ENCODE assay signal across 26 mouse cellular contexts in genomic region chr2:102958529-102958928, GRCm38 (mm10). TPM values are rescaled to one million over a fixed set of nuclear protein-coding genes. Genes with fewer than 3 reads are reported as not detected.
A peak's percentile ranks its signal among the peaks of the same experiment; 100 is the strongest.
DNase-seq lines count a peak whose midpoint lies in the region; ATAC-seq and TF ChIP-seq lines count a peak whose summit lies in the region.
"Had no signal": no experiment of that assay in that cellular context is flagged by ENCODE, and none has a peak within 500 bp of the region (broad histone marks: within the 10 kb centered on the region; RNA-seq: fewer than 3 reads in every experiment).

No protein-coding gene starts in this region.

- ATAC-seq in midbrain, embryonic 11.5 days (ENCODE audit: low FRiP score): no peak
- ATAC-seq in midbrain, embryonic 16.5 days: no peak
- peak; percentile 47 for ATAC-seq in limb, embryonic 14.5 days (ENCODE audit: low FRiP score, low read depth)
- no peak for ATAC-seq in liver, embryonic 12.5 days
- ATAC-seq: CD4-positive, CD25-positive, alpha-beta regulatory T cell, adult 4 months; forebrain, embryonic 14.5 days; forebrain, postnatal 0 days had no signal

- H3K79me2 ChIP-seq in myocyte (ENCODE audit: control insufficient read depth, insufficient read depth): no peaks in the 10 kb centered on the region

- H3K36me3 ChIP-seq in heart, embryonic 10.5 days: no peaks in the 10 kb centered on the region
- no peaks in the 10 kb centered on the region for H3K36me3 ChIP-seq in midbrain, embryonic 11.5 days (ENCODE audit: control insufficient read depth, insufficient read depth, low read length)
- no peaks in the 10 kb centered on the region for H3K36me3 ChIP-seq in midbrain, embryonic 16.5 days (ENCODE audit: control insufficient read depth, insufficient read depth, low read length)
- H3K36me3 ChIP-seq in limb, embryonic 14.5 days (ENCODE audit: control insufficient read depth, insufficient read depth, low read length): no peaks in the 10 kb centered on the region
- no peaks in the 10 kb centered on the region for H3K36me3 ChIP-seq in myocyte (ENCODE audit: control insufficient read depth, insufficient read depth)
- H3K36me3 ChIP-seq in liver, embryonic 12.5 days: no peaks in the 10 kb centered on the region
- H3K36me3 ChIP-seq: embryonic facial prominence, embryonic 13.5 days; heart, embryonic 12.5 days; heart, embryonic 15.5 days; hindbrain, embryonic 12.5 days; hindbrain, embryonic 15.5 days had no signal

- H3K4me1 ChIP-seq in heart, embryonic 10.5 days: peaks cover 21% of the 10 kb centered on the region
- H3K4me1 ChIP-seq in midbrain, embryonic 11.5 days (ENCODE audit: control insufficient read depth, insufficient read depth, low read length): peaks cover 2% of the 10 kb centered on the region; the same call in 1 of the 2 replicates
- H3K4me1 ChIP-seq in midbrain, embryonic 16.5 days (ENCODE audit: control insufficient read depth, insufficient read depth, low read length): 0 out of 2 replicates have a peak, but pooled peaks cover 4% of the 10 kb centered on the region
- peaks cover 10% of the 10 kb centered on the region; the same call in 1 of the 2 replicates for H3K4me1 ChIP-seq in limb, embryonic 14.5 days (ENCODE audit: control insufficient read depth, insufficient read depth, low read length)
- H3K4me1 ChIP-seq in liver, embryonic 12.5 days: no peaks in the 10 kb centered on the region
- H3K4me1 ChIP-seq: heart, embryonic 15.5 days; hindbrain, embryonic 12.5 days; hindbrain, embryonic 15.5 days had no signal

- H3K4me2 ChIP-seq in midbrain, embryonic 11.5 days: no peak overlapping the region
- no peak overlapping the region for H3K4me2 ChIP-seq in midbrain, embryonic 16.5 days (ENCODE audit: low read length)
- H3K4me2 ChIP-seq in limb, embryonic 14.5 days (replicated peaks; ENCODE audit: low read depth, low read length, severe bottlenecking): no peak overlapping the region
- peak overlapping the region; percentile 64 for H3K4me2 ChIP-seq in myocyte (ENCODE audit: low read depth)
- no peak overlapping the region for H3K4me2 ChIP-seq in liver, embryonic 12.5 days
- H3K4me2 ChIP-seq: embryonic facial prominence, embryonic 13.5 days; heart, embryonic 12.5 days; heart, embryonic 15.5 days; hindbrain, embryonic 12.5 days; hindbrain, embryonic 15.5 days had no signal

- no peak for TF ChIP-seq POLR2A in limb, embryonic 14.5 days (IDR thresholded peaks at IDR 0.05; ENCODE audit: borderline replicate concordance, extremely low read depth, insufficient read depth, insufficient read length)
- TF ChIP-seq POLR2A in myocyte (IDR thresholded peaks at IDR 0.05; ENCODE audit: insufficient read length, low read depth): no peak

- H3K27ac ChIP-seq in heart, embryonic 10.5 days: peak overlapping the region; percentile 80
- no peak overlapping the region for H3K27ac ChIP-seq in midbrain, embryonic 11.5 days (ENCODE audit: low read depth, low read length)
- no peak overlapping the region for H3K27ac ChIP-seq in midbrain, embryonic 16.5 days (ENCODE audit: low read length)
- no peak overlapping the region for H3K27ac ChIP-seq in limb, embryonic 14.5 days (replicated peaks; ENCODE audit: low read depth, low read length)
- H3K27ac ChIP-seq in liver, embryonic 12.5 days: no peak overlapping the region
- H3K27ac ChIP-seq: gastrocnemius, adult 2 months; heart, embryonic 15.5 days; hindbrain, embryonic 12.5 days; hindbrain, embryonic 15.5 days had no signal

- H3K27me3 ChIP-seq in heart, embryonic 10.5 days (ENCODE audit: insufficient read depth, poor library complexity, severe bottlenecking): no peaks in the 10 kb centered on the region
- no peaks in the 10 kb centered on the region for H3K27me3 ChIP-seq in midbrain, embryonic 11.5 days (ENCODE audit: control insufficient read depth, insufficient read depth, low read length)
- H3K27me3 ChIP-seq in midbrain, embryonic 16.5 days (ENCODE audit: control insufficient read depth, insufficient read depth, low read depth, low read length): no peaks in the 10 kb centered on the region
- no peaks in the 10 kb centered on the region for H3K27me3 ChIP-seq in limb, embryonic 14.5 days (ENCODE audit: control insufficient read depth, insufficient read depth, low read length)
- no peaks in the 10 kb centered on the region for H3K27me3 ChIP-seq in myocyte (ENCODE audit: control insufficient read depth, insufficient read depth, insufficient read length)
- H3K27me3 ChIP-seq in liver, embryonic 12.5 days (replicated peaks): no peaks in the 10 kb centered on the region
- H3K27me3 ChIP-seq: embryonic facial prominence, embryonic 13.5 days; heart, embryonic 15.5 days; hindbrain, embryonic 12.5 days; hindbrain, embryonic 15.5 days had no signal

- no peak overlapping the region for H3ac ChIP-seq in myocyte (ENCODE audit: control insufficient read depth, insufficient read length)

- 75% methylated on average over 9 of the region's 9 CpGs for WGBS in heart, embryonic 10.5 days
- WGBS in midbrain, embryonic 11.5 days: 86% methylated on average over 9 of the region's 9 CpGs
- 91% methylated on average over 9 of the region's 9 CpGs for WGBS in midbrain, embryonic 16.5 days
- 87% methylated on average over 9 of the region's 9 CpGs for whole genome bisulfite sequencing in limb, embryonic 14.5 days
- 73% methylated on average over 9 of the region's 9 CpGs for WGBS in liver, embryonic 12.5 days (ENCODE audit: insufficient replicate concordance)

- H3K9ac ChIP-seq in midbrain, embryonic 11.5 days (ENCODE audit: low read length): no peak overlapping the region
- H3K9ac ChIP-seq in midbrain, embryonic 16.5 days (ENCODE audit: low read depth, low read length): no peak overlapping the region
- H3K9ac ChIP-seq in limb, embryonic 14.5 days (ENCODE audit: low read depth, low read length, severe bottlenecking): no peak overlapping the region
- H3K9ac ChIP-seq in liver, embryonic 12.5 days: no peak overlapping the region
- H3K9ac ChIP-seq: embryonic facial prominence, embryonic 13.5 days; forebrain, postnatal 0 days; heart, embryonic 12.5 days; heart, embryonic 15.5 days; hindbrain, embryonic 12.5 days; hindbrain, embryonic 15.5 days had no signal

- H3K4me3 ChIP-seq in heart, embryonic 10.5 days: no peak overlapping the region
- no peak overlapping the region for H3K4me3 ChIP-seq in midbrain, embryonic 11.5 days (ENCODE audit: low read depth, low read length)
- no peak overlapping the region for H3K4me3 ChIP-seq in midbrain, embryonic 16.5 days (ENCODE audit: low read depth, low read length)
- H3K4me3 ChIP-seq in limb, embryonic 14.5 days (replicated peaks; ENCODE audit: low read length): no peak overlapping the region
- H3K4me3 ChIP-seq in myocyte: no peak overlapping the region
- H3K4me3 ChIP-seq in liver, embryonic 12.5 days: no peak overlapping the region
- H3K4me3 ChIP-seq: embryonic facial prominence, embryonic 13.5 days; gastrocnemius, adult 2 months; heart, embryonic 12.5 days; heart, embryonic 15.5 days; hindbrain, embryonic 12.5 days; hindbrain, embryonic 15.5 days had no signal

- no peak for DNase-seq in heart, embryonic 10.5 days (ENCODE audit: low spot score)
- no peak for DNase-seq in heart, postnatal 36 days
- DNase-seq in midbrain, embryonic 11.5 days (ENCODE audit: low spot score, missing footprints): peak; percentile 60
- DNase-seq in limb, embryonic 14.5 days (ENCODE audit: low spot score): no peak
- DNase-seq in adrenal gland, adult 18-20 months (ENCODE audit: low spot score in 2 of 2): no peak
- DNase-seq: adrenal gland, adult 8-10 months; adrenal gland, postnatal 25 days; B cell, adult 2 months; cerebellum, adult 18-20 months; cerebellum, adult 9-10 months; cerebellum, postnatal 25 days; forebrain, postnatal 0 days; gastrocnemius, adult 2 months; gastrocnemius, postnatal 14 days; heart, postnatal 10 days; heart, postnatal 4 days had no signal

- intact Hi-C loops in heart, postnatal 36 days (cut with DNase I): no loop called here

- no peaks in the 10 kb centered on the region for H3K9me3 ChIP-seq in heart, embryonic 10.5 days
- no peaks in the 10 kb centered on the region for H3K9me3 ChIP-seq in midbrain, embryonic 11.5 days (ENCODE audit: control insufficient read depth, low read length)
- no peaks in the 10 kb centered on the region for H3K9me3 ChIP-seq in midbrain, embryonic 16.5 days (replicated peaks; ENCODE audit: control insufficient read depth, low read length, poor library complexity, severe bottlenecking)
- H3K9me3 ChIP-seq in limb, embryonic 14.5 days (ENCODE audit: control insufficient read depth, low read length): no peaks in the 10 kb centered on the region
- no peaks in the 10 kb centered on the region for H3K9me3 ChIP-seq in liver, embryonic 12.5 days (replicated peaks)
- H3K9me3 ChIP-seq: embryonic facial prominence, embryonic 13.5 days; heart, embryonic 12.5 days; heart, embryonic 15.5 days; hindbrain, embryonic 12.5 days; hindbrain, embryonic 15.5 days had no signal

TF ChIP-seq in myocyte, 11 proteins besides CTCF, POLR2A, EP300 and RAD21 (continues in another document):
- TF ChIP-seq MAX (IDR thresholded peaks at IDR 0.05; ENCODE audit: low read depth) (no peak), MYOD1 (IDR thresholded peaks at IDR 0.05; ENCODE audit: control insufficient read depth in 1 of 3, insufficient read length in 2 of 3, low read depth in 2 of 3) (peak; percentile 99 to 100 (median 100)), TCF12 (IDR thresholded peaks at IDR 0.05; ENCODE audit: insufficient read depth, poor library complexity, severe bottlenecking) (peak; percentile 95), USF1 (IDR thresholded peaks at IDR 0.05; ENCODE audit: low read depth) (no peak), E2F4 (IDR thresholded peaks at IDR 0.05; ENCODE audit: insufficient read depth) (no peak), TCF3 (IDR thresholded peaks at IDR 0.05; ENCODE audit: insufficient read length, low read depth) (peak; percentile 64), MYOG (IDR thresholded peaks at IDR 0.05; ENCODE audit: control insufficient read depth in 1 of 3, insufficient read depth in 1 of 3, insufficient read length in 2 of 3, low read depth in 2 of 3) (peak; percentile 8 to 88 (median 72)), CEBPB (IDR thresholded peaks at IDR 0.05; ENCODE audit: insufficient read depth, poor library complexity, severe bottlenecking) (peak; percentile 63; the same call in 1 of the 2 replicates), REST (IDR thresholded peaks at IDR 0.05; ENCODE audit: insufficient read depth, insufficient read length) (no peak), POLR2AphosphoS2 (IDR thresholded peaks at IDR 0.05; ENCODE audit: insufficient read length, low read depth) (no peak)

RNA-seq across cellular contexts. Expression of gene Cd44, which starts 57.1 kb away (rescaled TPM):
- polyA plus RNA-seq in heart, embryonic 10.5 days (2016; fragmentation: Nextera tagmentation; extraction: Ambion mirVana): 13.4 and 22.7 TPM in 2 replicates
- 10 to 100 TPM; 10.2 to 11.3 TPM for total RNA-seq in heart, postnatal 36 days (2021)
- polyA plus RNA-seq in midbrain, embryonic 11.5 days (2014; fragmentation: Nextera tagmentation; extraction: Ambion mirVana): 3.0 and 3.4 TPM in 2 replicates
- 2.5 TPM in 2 replicates for polyA plus RNA-seq in midbrain, embryonic 16.5 days (2015; fragmentation: Nextera tagmentation; extraction: Ambion mirVana)
- 29.3 and 32.1 TPM in 2 replicates for polyA plus RNA-seq in limb, embryonic 14.5 days (2012; rRNA removed)
- polyA plus RNA-seq in limb, embryonic 14.5 days (2014; fragmentation: Nextera tagmentation; extraction: Ambion mirVana): 39.5 and 46.3 TPM in 2 replicates
- polyA plus RNA-seq in myocyte (2012; fragmentation: generic; extraction: Trizol): 77.1 TPM
- polyA plus RNA-seq in liver, embryonic 12.5 days (2016; fragmentation: Nextera tagmentation; extraction: Ambion mirVana): 17.8 and 18.6 TPM in 2 replicates
- 10 to 100 TPM; 35.6 to 86.8 TPM for total RNA-seq in adrenal gland, adult 18-20 months (2021)
